Mouse (Mus musculus) midbrain, embryonic 16.5 days (tissue): ENCODE results near the gene Ggt7. TPM values are rescaled to one million over a fixed set of nuclear protein-coding genes. Genes with fewer than 3 reads are reported as not detected.
"Not testable (repeated sequence)": the region's sequence is repeated elsewhere in the genome, so short reads cannot be mapped to it uniquely, and the experiment has no call there.

Experiments
- ATAC-seq: fragments of 200-750 bp; cut with Nextera tagmentation; 2 replicates; pipeline ENCODE4 v1.8.0; 2017; ENCODE audit warnings: moderate TSS enrichment
- H3K27ac ChIP-seq: fragments of 300-500 bp; sonication (generic); 2 replicates; pipeline ENCODE4 v1.5.1; 2014; ENCODE audit warnings: mild to moderate bottlenecking, low read length, mixed read lengths
- H3K27me3 ChIP-seq: fragments of 300-500 bp; sonication (generic); 2 replicates; pipeline ENCODE4 v1.6.1; 2014; ENCODE audit warnings: low read depth, low read length, mixed read lengths; ENCODE audit not compliant: control insufficient read depth, insufficient read depth
- H3K36me3 ChIP-seq: fragments of 300-500 bp; sonication (generic); 2 replicates; pipeline ENCODE4 v1.6.1; 2014; ENCODE audit warnings: mild to moderate bottlenecking, low read length, moderate library complexity, mixed read lengths; ENCODE audit not compliant: control insufficient read depth, insufficient read depth
- H3K4me1 ChIP-seq: fragments of 300-500 bp; sonication (generic); 2 replicates; pipeline ENCODE4 v1.6.1; 2014; ENCODE audit warnings: mild to moderate bottlenecking, low read length, mixed read lengths; ENCODE audit not compliant: control insufficient read depth, insufficient read depth
- H3K4me2 ChIP-seq: fragments of 300-500 bp; sonication (generic); 2 replicates; pipeline ENCODE4 v1.6.1; 2014; ENCODE audit warnings: mild to moderate bottlenecking, low read length, mixed read lengths
- H3K4me3 ChIP-seq: fragments of 300-500 bp; sonication (generic); 2 replicates; pipeline ENCODE4 v1.5.1; 2014; ENCODE audit warnings: low read depth, mild to moderate bottlenecking, low read length, moderate library complexity, mixed read lengths
- H3K9ac ChIP-seq: fragments of 300-500 bp; sonication (generic); 2 replicates; pipeline ENCODE4 v1.6.1; 2014; ENCODE audit warnings: low read depth, low read length, mixed read lengths
- H3K9me3 ChIP-seq: fragments of 300-500 bp; sonication (generic); replicated peaks from 2 replicates; pipeline ENCODE4 v1.6.1; 2014; ENCODE audit warnings: mild to moderate bottlenecking, low read length, mixed read lengths; ENCODE audit not compliant: control insufficient read depth, poor library complexity, severe bottlenecking
- WGBS: fragments of 180-500 bp; shearing (Covaris S2); extraction: QIAGEN DNeasy Blood & Tissue Kit; methylation state at CpG from one replicate; pipeline ENCODE4 v1.1.7; 2014; 5-methylcytosine and 5-hydroxymethylcytosine counted together
- polyA plus RNA-seq: library from polyadenylated mRNA; unstranded; fragments of >200 nt; fragmentation: Nextera tagmentation; extraction: Ambion mirVana; gene quantifications from 2 replicates; pipeline ENCODE4 v1.2.1, GENCODE M21; 2015

The Ggt7 gene
- polyA plus RNA-seq, 1 experiment from 2014 or later: 83.3 TPM

GRCm38 (mm10) chr2:155540822-155541458, 22.9 kb upstream of the Ggt7 start:
- H3K4me1 ChIP-seq: no peaks in the 10 kb centered on the region
- no peak for ATAC-seq
- no peak overlapping the region for H3K9ac ChIP-seq
- no peak overlapping the region for H3K4me2 ChIP-seq
- 64% methylated on average over 6 of the region's 6 CpGs for WGBS
- H3K27ac ChIP-seq: no peak overlapping the region
- H3K27me3 ChIP-seq: no peaks in the 10 kb centered on the region
- no peaks in the 10 kb centered on the region for H3K36me3 ChIP-seq
- H3K9me3 ChIP-seq: no peaks in the 10 kb centered on the region
- no peak overlapping the region for H3K4me3 ChIP-seq

GRCm38 (mm10) chr2:155539696-155540095, 21.7 kb upstream of the Ggt7 start:
- Histone ChIP-seq H3K9ac (no peak overlapping the region), H3K27me3 (no peaks in the 10 kb centered on the region), H3K4me3 (no peak overlapping the region), H3K27ac (no peak overlapping the region), H3K4me1 (no peaks in the 10 kb centered on the region), H3K36me3 (no peaks in the 10 kb centered on the region), H3K4me2 (no peak overlapping the region), H3K9me3 (no peaks in the 10 kb centered on the region)
- no peak for ATAC-seq

- not testable (repeated sequence) for H3K9ac ChIP-seq, H3K4me1 ChIP-seq, H3K9me3 ChIP-seq, ATAC-seq, H3K27me3 ChIP-seq, H3K4me2 ChIP-seq, H3K27ac ChIP-seq, H3K4me3 ChIP-seq, H3K36me3 ChIP-seq
- 78% methylated on average over 9 of the region's 19 CpGs for WGBS
Measured at GRCm38 (mm10) chr2:155538463-155539057, 20.5 kb upstream of the Ggt7 start.

- Histone ChIP-seq H3K9me3 (no peaks in the 10 kb centered on the region), H3K27ac (no peak overlapping the region), H3K4me2 (no peak overlapping the region), H3K4me3 (no peak overlapping the region), H3K9ac (no peak overlapping the region), H3K27me3 (no peaks in the 10 kb centered on the region), H3K4me1 (no peaks in the 10 kb centered on the region), H3K36me3 (no peaks in the 10 kb centered on the region)
- no peak for ATAC-seq
- 86% methylated on average over 5 of the region's 5 CpGs for WGBS
Measured at GRCm38 (mm10) chr2:155537761-155538462, 19.9 kb upstream of the Ggt7 start.

- no peak for ATAC-seq
- H3K27me3 ChIP-seq: no peaks in the 10 kb centered on the region
Measured at GRCm38 (mm10) chr2:155536292-155536691, 18.3 kb upstream of the Ggt7 start.

GRCm38 (mm10) chr2:155527367-155527766, 9.3 kb upstream of the Ggt7 start:
- Histone ChIP-seq H3K4me3 (no peak overlapping the region), H3K9ac (no peak overlapping the region), H3K27ac (no peak overlapping the region), H3K4me2 (no peak overlapping the region), H3K4me1 (no peaks in the 10 kb centered on the region), H3K27me3 (no peaks in the 10 kb centered on the region), H3K9me3 (no peaks in the 10 kb centered on the region), H3K36me3 (no peaks in the 10 kb centered on the region)
- ATAC-seq: no peak
- 87% methylated on average over 5 of the region's 5 CpGs for WGBS

More at GRCm38 (mm10) chr2:155536292-155536691, 18.3 kb upstream of the Ggt7 start:
- Histone ChIP-seq H3K4me3 (no peak overlapping the region), H3K27ac (no peak overlapping the region), H3K36me3 (no peaks in the 10 kb centered on the region), H3K9me3 (no peaks in the 10 kb centered on the region), H3K4me2 (no peak overlapping the region), H3K9ac (no peak overlapping the region), H3K4me1 (no peaks in the 10 kb centered on the region)

- H3K27me3 ChIP-seq: no peaks in the 10 kb centered on the region
- WGBS: 67% methylated on average over 1 of the region's 1 CpGs
- no peak for ATAC-seq
- H3K4me2 ChIP-seq: no peak overlapping the region
- no peak overlapping the region for H3K27ac ChIP-seq
- no peak overlapping the region for H3K4me3 ChIP-seq
- H3K4me1 ChIP-seq: no peaks in the 10 kb centered on the region
- no peak overlapping the region for H3K9ac ChIP-seq
- no peaks in the 10 kb centered on the region for H3K9me3 ChIP-seq
- no peaks in the 10 kb centered on the region for H3K36me3 ChIP-seq
Measured at GRCm38 (mm10) chr2:155524378-155524777, 6.3 kb upstream of the Ggt7 start.

- H3K4me1 ChIP-seq: peaks cover 3% of the 10 kb centered on the region; the same call in 1 of the 2 replicates
- no peak overlapping the region for H3K27ac ChIP-seq
- no peaks in the 10 kb centered on the region for H3K9me3 ChIP-seq
- no peak overlapping the region for H3K4me3 ChIP-seq
- no peak for ATAC-seq
- H3K27me3 ChIP-seq: no peaks in the 10 kb centered on the region
- WGBS: 59% methylated on average over 5 of the region's 5 CpGs
- H3K4me2 ChIP-seq: no peak overlapping the region
- H3K36me3 ChIP-seq: no peaks in the 10 kb centered on the region
- no peak overlapping the region for H3K9ac ChIP-seq
Measured at GRCm38 (mm10) chr2:155523706-155524105, 5.7 kb upstream of the Ggt7 start.
